Mouse (Mus musculus): ENCODE measurements around the gene Bpnt1.
A peak's percentile ranks its signal among the peaks of the same experiment; 100 is the strongest.

Gene Bpnt1

GRCm38 (mm10) chr1:185333651-185334050 lies 1.7 kb downstream of the Bpnt1 start:
- DNase-seq, result no peak

- DNase-seq, result no peak
These were observed 2.2 kb downstream of the Bpnt1 start for GRCm38 (mm10) chr1:185334136-185334535.

- no peak for DNase-seq
These were observed 3.3 kb downstream of the Bpnt1 start for GRCm38 (mm10) chr1:185335231-185335765.

- DNase-seq, result no peak
These were observed 4.6 kb downstream of the Bpnt1 start for GRCm38 (mm10) chr1:185336535-185336934.

GRCm38 (mm10) chr1:185342441-185342840 lies 10.5 kb downstream of the Bpnt1 start:
- no peak for DNase-seq

GRCm38 (mm10) chr1:185343422-185343821 lies 11.5 kb downstream of the Bpnt1 start:
- DNase-seq, result no peak

GRCm38 (mm10) chr1:185346188-185346587 lies 14.2 kb downstream of the Bpnt1 start:
- DNase-seq, result no peak

- DNase-seq, result no peak
These were observed 17.8 kb downstream of the Bpnt1 start for GRCm38 (mm10) chr1:185349741-185350140.

- DNase-seq, result no peak
These were observed 18.7 kb downstream of the Bpnt1 start for GRCm38 (mm10) chr1:185350611-185351010.

GRCm38 (mm10) chr1:185352151-185352550 lies 20.2 kb downstream of the Bpnt1 start:
- no peak for DNase-seq

GRCm38 (mm10) chr1:185353351-185353750 lies 21.4 kb downstream of the Bpnt1 start:
- no peak for DNase-seq

GRCm38 (mm10) chr1:185354731-185355130 lies 22.8 kb downstream of the Bpnt1 start:
- no peak for DNase-seq

GRCm38 (mm10) chr1:185356246-185356645 lies 24.3 kb downstream of the Bpnt1 start:
- no peak for DNase-seq

GRCm38 (mm10) chr1:185358211-185358610 lies 26.3 kb downstream of the Bpnt1 start:
- DNase-seq, result no peak

GRCm38 (mm10) chr1:185362677-185363520 lies 30.9 kb downstream of the Bpnt1 start, which contains the start of gene Eprs:
Gene Eprs, plus strand, starts transcription at chr1:185363044.
- peak; percentile 99 for DNase-seq

GRCm38 (mm10) chr1:185363526-185364182 lies 31.7 kb downstream of the Bpnt1 start:
- peak; percentile 67 for DNase-seq

- DNase-seq, result no peak
These were observed 32.2 kb downstream of the Bpnt1 start for GRCm38 (mm10) chr1:185364183-185364540.

- no peak for DNase-seq
These were observed 35.4 kb downstream of the Bpnt1 start for GRCm38 (mm10) chr1:185367383-185367782.

GRCm38 (mm10) chr1:185369979-185370378 lies 38.0 kb downstream of the Bpnt1 start:
- DNase-seq, result no peak

- DNase-seq, result no peak
These were observed 44.4 kb downstream of the Bpnt1 start for GRCm38 (mm10) chr1:185376390-185376789.

GRCm38 (mm10) chr1:185377429-185377828 lies 45.5 kb downstream of the Bpnt1 start:
- DNase-seq, result no peak

- no peak for DNase-seq
These were observed 69.7 kb downstream of the Bpnt1 start for GRCm38 (mm10) chr1:185401615-185402014.

GRCm38 (mm10) chr1:185404021-185404420 lies 72.1 kb downstream of the Bpnt1 start:
- peak; percentile 54 for DNase-seq

GRCm38 (mm10) chr1:185405921-185406320 lies 74.0 kb downstream of the Bpnt1 start:
- DNase-seq, result no peak
